Mouse (Mus musculus) lung, adult 2 months (tissue): ENCODE data around the gene Vmn1r222.

Experiments used
- CTCF ChIP-seq: fragments of 200-500 bp; IDR thresholded peaks from 2 replicates; pipeline ENCODE4 v1.5.1; 2011; ENCODE audit warnings: mild to moderate bottlenecking, low read length, control low read depth; ENCODE audit not compliant: insufficient read depth
- POLR2A ChIP-seq: fragments of 200-500 bp; IDR thresholded peaks from 2 replicates; pipeline ENCODE4 v1.6.1; 2011; ENCODE audit warnings: low read depth, mild to moderate bottlenecking, control low read depth, low read length, borderline replicate concordance; ENCODE audit errors: extremely low read depth

DNA sequence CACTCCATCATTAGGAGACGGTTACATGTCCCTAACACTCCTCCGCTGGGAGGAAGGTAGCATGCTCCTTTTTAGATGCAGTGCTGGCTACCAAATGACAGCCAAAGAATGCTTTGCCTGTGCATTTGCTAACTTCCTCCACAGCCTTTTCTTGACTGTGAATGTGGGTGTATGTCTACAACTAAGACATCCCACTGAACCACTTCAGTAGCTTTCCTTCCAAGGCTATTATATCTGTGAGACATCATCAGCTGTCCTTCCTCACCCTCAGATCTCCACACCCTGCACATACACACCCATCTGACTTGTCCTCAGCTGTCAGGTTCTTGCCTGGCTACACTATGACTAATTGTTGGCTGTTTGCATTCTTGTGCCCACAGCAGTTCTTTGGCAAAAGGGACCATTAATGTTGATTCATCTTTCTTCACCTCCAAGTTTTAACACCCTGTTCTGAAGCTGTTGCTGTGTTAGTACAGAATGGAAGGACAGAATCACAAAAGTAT lies 22.9 kb upstream of the Vmn1r222 start:
- no peak for TF ChIP-seq POLR2A
- no peak for TF ChIP-seq CTCF
